Mouse (Mus musculus): Measurements from ENCODE around the gene Mtch2. TPM values are rescaled to one million over a fixed set of nuclear protein-coding genes. Genes with fewer than 3 reads are reported as not detected.

Gene Mtch2
- total RNA-seq, 1 experiment from 2014 or later: 92.8 TPM

DNA sequence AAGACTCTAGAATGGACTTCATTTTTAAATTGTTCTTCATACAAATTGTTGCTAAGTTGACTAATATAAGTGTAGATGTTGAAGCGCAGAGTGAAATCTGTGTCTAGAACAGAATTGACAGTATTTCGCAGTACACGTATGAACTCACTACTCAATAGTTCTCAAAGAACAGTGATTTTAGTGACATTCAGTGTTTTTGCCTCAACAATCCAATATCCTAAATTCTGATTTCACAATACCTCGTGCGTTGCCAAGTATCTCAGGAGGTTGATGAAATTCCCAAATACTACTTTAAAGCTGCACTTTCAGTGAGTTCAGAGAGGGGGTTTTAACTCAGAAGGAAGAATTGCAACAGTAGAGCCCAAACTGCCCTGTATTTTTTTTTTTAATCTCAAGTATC lies 1.4 kb downstream of the Mtch2 start:
- ATAC-seq (ENCODE audit: extremely low read depth, insufficient number of reproducible peaks, low FRiP score, poor library complexity, severe bottlenecking): no peak

DNA sequence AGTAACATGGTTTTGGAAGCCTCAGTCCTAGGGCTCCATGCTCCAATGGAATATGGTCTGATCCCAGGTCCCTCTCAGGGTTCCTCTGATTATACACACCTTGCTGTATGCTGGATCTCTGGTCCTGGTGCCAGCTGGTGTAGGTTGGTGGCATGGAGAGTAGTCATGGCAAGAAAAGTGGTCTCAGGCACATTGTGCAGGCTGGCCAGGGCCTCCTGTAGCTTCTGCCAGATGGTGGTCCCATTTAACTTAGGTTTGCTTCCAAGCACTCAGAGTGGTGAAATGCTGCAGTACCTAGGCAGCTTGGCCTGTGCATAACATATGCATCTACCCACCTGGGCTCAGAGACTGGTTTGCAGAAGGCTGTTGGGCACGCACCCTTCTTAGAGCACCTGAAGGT lies 3.4 kb downstream of the Mtch2 start:
- no peak for ATAC-seq (ENCODE audit: extremely low read depth, insufficient number of reproducible peaks, low FRiP score, poor library complexity, severe bottlenecking)

- ATAC-seq (ENCODE audit: extremely low read depth, insufficient number of reproducible peaks, low FRiP score, poor library complexity, severe bottlenecking): no peak
Measured at GRCm38 (mm10) chr2:90861486-90861885, 14.5 kb downstream of the Mtch2 start.

DNA sequence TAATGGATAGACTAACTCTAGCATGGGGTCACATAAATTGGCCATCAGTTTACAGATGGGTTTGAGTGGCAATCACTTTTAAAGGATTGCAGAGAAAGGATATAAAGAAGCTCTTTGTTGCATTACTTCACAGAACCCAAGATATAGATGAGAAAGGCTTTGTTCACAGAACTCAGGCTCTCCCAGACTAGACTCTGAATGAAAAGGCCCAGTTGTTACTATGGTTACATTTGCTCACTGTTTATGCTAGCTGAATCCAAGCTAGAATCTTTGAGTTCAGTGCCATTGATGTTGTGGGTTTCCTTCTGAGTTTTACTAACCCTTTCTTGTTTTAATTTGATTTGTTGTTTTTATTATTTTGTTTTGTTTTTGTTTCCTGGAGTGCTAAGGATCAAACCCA lies 17.2 kb downstream of the Mtch2 start:
- ATAC-seq (ENCODE audit: extremely low read depth, insufficient number of reproducible peaks, low FRiP score, poor library complexity, severe bottlenecking): no peak

- ATAC-seq (ENCODE audit: extremely low read depth, insufficient number of reproducible peaks, low FRiP score, poor library complexity, severe bottlenecking): peak; percentile 67; the same call in 1 of the 2 replicates
Measured at GRCm38 (mm10) chr2:90866524-90866923, 19.6 kb downstream of the Mtch2 start.

GRCm38 (mm10) chr2:90870136-90870601 lies 23.2 kb downstream of the Mtch2 start:
- ATAC-seq (ENCODE audit: extremely low read depth, insufficient number of reproducible peaks, low FRiP score, poor library complexity, severe bottlenecking): no peak

GRCm38 (mm10) chr2:90871180-90871961 lies 24.4 kb downstream of the Mtch2 start:
- ATAC-seq (ENCODE audit: extremely low read depth, insufficient number of reproducible peaks, low FRiP score, poor library complexity, severe bottlenecking): no peak

DNA sequence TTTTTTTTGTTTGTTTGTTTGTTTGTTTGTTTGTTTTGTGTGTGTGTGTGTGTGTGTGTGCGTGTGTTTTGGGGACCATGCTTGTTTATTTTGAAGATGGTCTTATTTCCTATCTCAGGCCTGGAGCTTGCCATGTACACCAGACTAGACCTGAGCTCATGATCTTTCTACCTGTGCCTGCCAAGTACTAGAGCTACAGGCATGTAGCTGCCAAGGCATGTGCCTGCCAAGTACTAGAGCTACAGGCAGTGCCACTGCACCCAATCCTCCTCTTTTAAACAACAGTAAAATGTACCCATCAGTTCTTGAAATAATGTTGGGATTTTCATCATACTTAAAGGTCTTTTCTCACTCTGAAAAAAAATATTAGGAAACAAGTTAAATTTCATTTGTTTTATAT lies 27.1 kb downstream of the Mtch2 start:
- ATAC-seq (ENCODE audit: extremely low read depth, insufficient number of reproducible peaks, low FRiP score, poor library complexity, severe bottlenecking): no peak

DNA sequence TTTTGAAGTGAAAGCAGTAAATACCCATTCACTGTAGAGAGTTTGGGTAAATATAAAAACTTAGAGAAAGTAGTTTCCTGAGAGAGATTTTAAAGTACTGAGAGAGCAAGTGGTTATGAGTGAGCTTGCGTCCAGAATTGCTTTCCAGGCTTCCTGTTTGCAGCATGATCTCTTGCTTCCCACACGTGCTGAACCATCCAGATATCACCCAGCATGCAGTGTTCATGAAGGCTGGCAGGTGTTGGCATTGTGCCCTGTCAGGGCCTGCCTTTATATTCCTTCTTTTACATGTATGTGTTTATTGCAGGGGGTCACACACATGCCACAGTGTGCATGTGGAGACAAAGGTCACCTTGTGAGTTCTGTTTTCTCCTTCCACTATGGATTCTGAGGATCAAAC lies 28.3 kb downstream of the Mtch2 start:
- no peak for ATAC-seq (ENCODE audit: extremely low read depth, insufficient number of reproducible peaks, low FRiP score, poor library complexity, severe bottlenecking)

DNA sequence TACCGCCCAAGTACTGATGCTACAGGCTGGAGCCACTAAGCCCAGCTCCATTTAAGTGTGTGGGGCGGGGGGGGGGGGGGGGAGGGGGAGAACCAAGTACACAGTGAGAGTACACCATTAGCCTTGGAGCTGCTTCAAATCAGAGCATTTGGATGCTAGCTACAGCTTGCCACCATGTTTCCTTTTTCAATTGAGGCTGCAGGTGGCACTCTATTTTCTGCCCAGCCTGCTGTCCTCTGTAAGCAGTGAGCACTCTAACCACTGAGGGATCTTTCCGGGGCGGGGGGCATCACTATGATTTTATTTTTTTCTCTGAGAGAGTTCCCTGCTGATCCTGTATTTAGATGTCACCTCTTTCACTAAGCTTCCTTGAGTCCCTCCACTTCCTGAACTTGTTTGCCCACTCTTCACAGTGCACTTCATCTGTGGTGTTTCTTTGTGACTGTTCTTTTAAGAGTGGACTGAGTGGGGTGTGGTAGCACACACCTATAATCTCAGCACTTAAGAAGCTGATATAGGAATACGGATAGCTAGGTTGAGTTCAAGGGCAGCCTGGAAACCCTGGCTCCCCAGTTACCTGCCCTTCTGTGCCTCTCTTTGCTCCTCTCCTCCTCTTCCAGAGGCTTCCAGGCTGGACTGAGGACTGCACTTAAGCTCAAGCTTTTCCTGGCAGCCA lies 30.8 kb downstream of the Mtch2 start:
- ATAC-seq (ENCODE audit: extremely low read depth, insufficient number of reproducible peaks, low FRiP score, poor library complexity, severe bottlenecking): no peak

DNA sequence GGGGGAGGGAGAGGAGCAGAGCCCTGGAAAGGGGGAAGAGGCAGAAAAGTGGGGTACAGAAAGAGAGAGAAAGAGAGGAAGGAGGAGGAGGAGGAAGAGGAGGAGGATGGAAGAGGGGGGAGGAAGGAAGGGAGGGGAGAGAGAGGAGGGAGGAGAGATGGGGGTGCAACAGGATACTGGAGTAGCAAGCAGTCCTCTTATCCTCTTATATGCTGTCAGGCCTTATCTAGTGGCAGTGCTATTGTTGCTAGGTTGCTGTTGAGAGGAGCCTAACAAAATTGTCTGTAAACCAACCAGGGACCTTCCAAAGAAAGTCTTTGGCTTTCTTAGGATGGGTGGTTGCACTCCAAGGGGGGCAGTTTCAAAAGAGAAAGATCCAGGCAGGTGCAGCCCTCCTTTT lies 32.5 kb downstream of the Mtch2 start:
- no peak for ATAC-seq (ENCODE audit: extremely low read depth, insufficient number of reproducible peaks, low FRiP score, poor library complexity, severe bottlenecking)

DNA sequence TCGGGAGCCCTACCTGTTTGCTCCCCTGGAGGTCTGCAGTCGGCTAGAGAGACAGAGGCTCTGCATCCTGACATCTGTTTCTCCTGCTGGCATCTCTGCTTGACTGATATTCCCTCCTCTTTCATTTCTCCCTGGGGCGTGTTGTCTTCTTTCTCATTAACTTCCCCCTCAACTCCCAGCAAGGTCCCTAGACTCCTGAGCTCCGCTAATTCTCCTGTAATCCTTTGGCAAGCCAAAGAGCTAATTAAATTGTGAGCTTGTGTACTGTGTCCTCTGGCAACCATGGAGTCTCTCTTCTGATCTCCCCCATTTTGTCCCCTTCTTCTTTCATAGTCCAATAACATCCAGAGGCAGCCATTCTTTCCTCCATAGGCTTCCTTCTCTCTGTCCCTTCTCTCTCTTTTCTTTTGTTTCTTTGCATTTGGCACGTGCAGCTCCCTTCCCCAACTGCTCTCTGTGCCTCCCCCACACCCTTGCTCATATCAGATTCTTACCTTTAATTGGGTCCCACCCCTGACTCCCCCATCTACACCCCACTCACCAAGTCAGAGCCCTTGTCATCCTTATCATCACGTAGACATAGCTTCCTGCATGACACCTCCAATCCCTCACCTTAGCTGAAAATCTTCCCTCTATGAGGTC lies 33.3 kb downstream of the Mtch2 start:
- ATAC-seq (ENCODE audit: extremely low read depth, insufficient number of reproducible peaks, low FRiP score, poor library complexity, severe bottlenecking): no peak

GRCm38 (mm10) chr2:90881824-90882223 lies 34.9 kb downstream of the Mtch2 start:
- no peak for ATAC-seq (ENCODE audit: extremely low read depth, insufficient number of reproducible peaks, low FRiP score, poor library complexity, severe bottlenecking)

DNA sequence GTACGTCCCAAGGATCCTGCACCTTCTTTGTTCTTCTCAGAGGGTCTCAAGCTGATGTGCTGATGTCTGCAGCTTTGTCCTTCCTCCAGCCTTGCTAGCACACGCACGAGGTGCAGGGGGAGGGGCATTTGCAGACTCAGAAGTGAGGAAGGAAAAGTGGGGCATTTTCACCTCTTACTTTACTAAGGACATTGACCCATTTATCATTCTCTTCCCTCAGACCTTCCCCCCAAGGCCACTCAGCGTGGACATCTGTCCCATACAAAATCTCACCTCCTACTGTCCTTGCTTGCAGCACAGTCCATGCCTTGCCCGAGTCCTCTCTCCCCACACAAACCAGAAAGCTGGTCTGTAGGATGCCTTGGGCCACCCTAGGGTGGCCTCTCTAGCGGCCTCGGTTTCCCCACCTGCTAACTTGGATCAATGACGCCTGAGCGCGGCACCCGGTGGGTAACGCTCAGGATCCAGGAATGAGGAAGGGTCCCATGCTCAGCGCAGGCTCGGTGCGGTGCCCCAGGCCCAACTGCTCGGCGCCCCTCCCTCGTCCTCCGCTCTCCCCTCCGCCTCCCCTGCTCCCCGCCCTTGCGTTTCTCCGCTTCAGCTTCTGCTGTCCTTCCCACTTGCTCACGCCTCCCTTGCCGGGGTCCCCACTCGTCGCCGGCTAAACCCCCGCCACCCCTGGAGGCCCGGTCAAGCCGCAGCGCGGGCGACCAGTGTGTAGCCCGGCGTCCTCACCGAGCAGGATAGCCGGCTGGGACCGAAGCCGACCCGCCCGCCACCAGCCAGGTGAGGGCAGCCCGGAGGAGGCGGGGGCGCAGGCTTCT lies 38.5 kb downstream of the Mtch2 start, which contains the start of gene C1qtnf4:
C1qtnf4 (plus strand) TSS at position 643 of the 824 bp plus-strand sequence.
- ATAC-seq (ENCODE audit: extremely low read depth, insufficient number of reproducible peaks, low FRiP score, poor library complexity, severe bottlenecking): no peak

GRCm38 (mm10) chr2:90886436-90886835 lies 39.5 kb downstream of the Mtch2 start:
- ATAC-seq (ENCODE audit: extremely low read depth, insufficient number of reproducible peaks, low FRiP score, poor library complexity, severe bottlenecking): no peak

DNA sequence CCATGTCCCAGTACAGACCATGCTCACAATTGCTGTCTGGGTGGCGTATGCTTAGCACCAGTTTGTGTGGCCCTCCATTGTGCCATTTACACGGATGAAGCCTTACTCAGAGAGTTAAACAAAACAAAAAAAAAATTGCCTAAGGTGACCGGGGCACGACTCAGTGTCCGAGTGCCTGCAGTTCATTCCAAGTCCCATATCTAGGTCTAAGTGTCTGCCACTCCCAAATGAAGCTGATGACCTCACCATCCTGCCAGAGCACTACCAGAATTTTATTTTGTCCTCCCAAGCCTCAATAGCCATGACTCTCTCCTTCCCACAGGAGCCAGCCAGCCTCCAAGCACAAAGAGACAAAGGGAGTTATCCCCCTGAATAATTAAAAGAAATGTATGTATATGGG lies 40.7 kb downstream of the Mtch2 start:
- no peak for ATAC-seq (ENCODE audit: extremely low read depth, insufficient number of reproducible peaks, low FRiP score, poor library complexity, severe bottlenecking)

GRCm38 (mm10) chr2:90889550-90890548 lies 42.9 kb downstream of the Mtch2 start:
- 0 out of 2 replicates have a peak, but pooled peaks have one; percentile 9 for ATAC-seq (ENCODE audit: extremely low read depth, insufficient number of reproducible peaks, low FRiP score, poor library complexity, severe bottlenecking)

Measured in neutrophil, adult 5-6 weeks (primary cell).